Mouse (Mus musculus) E14TG2a.4 (cell line): ENCODE data around the gene Mettl5.
"Not testable (repeated sequence)": the region's sequence is repeated elsewhere in the genome, so short reads cannot be mapped to it uniquely, and the experiment has no call there.

Experiments used
- H3K27me3 ChIP-seq: 2 replicates; pipeline ENCODE4 v1.6.1; 2014; ENCODE audit warnings: low read length, control low read depth; ENCODE audit not compliant: insufficient read depth
- H3K36me3 ChIP-seq: 2 replicates; pipeline ENCODE4 v1.6.1; 2014; ENCODE audit warnings: low read length, control low read depth; ENCODE audit not compliant: insufficient read depth
- H3K4me1 ChIP-seq: replicated peaks from 2 replicates; pipeline ENCODE4 v1.6.1; 2014; ENCODE audit warnings: low read depth, low read length, control low read depth
- H3K4me3 ChIP-seq: replicated peaks from 2 replicates; pipeline ENCODE4 v1.5.1; 2014; ENCODE audit warnings: mild to moderate bottlenecking, low read length
- H3K9me3 ChIP-seq: 2 replicates; pipeline ENCODE4 v1.6.1; 2014; ENCODE audit warnings: low read length, control low read depth
- CTCF ChIP-seq: conservative IDR thresholded peaks from 2 replicates; pipeline ENCODE4 v1.5.1; 2014; ENCODE audit warnings: low read length
- NANOG ChIP-seq: IDR thresholded peaks from 2 replicates; pipeline ENCODE4 v1.6.1; 2014; ENCODE audit warnings: borderline replicate concordance, low read length, mixed read lengths
- POU5F1 ChIP-seq: IDR thresholded peaks from 2 replicates; pipeline ENCODE4 v1.6.1; 2014; ENCODE audit warnings: low read length, borderline replicate concordance

Mettl5 gene

GRCm38 (mm10) chr2:69885451-69886305, at the start of gene Mettl5:
Mettl5 (minus strand) TSS chr2:69885615.
- 0 out of 2 replicates have a peak, but pooled peaks cover 11% of the 10 kb centered on the region for H3K36me3 ChIP-seq
- H3K9me3 ChIP-seq, result no peaks in the 10 kb centered on the region
- no peaks in the 10 kb centered on the region for H3K27me3 ChIP-seq
- TF ChIP-seq POU5F1, result no peak
- TF ChIP-seq CTCF, result 0 out of 2 replicates have a peak, but pooled peaks have one; percentile 10
- peak within 1 kb of the TSS; percentile 90 for H3K4me3 ChIP-seq
- H3K4me1 ChIP-seq, result peaks cover 34% of the 10 kb centered on the region

- peaks cover 2% of the 10 kb centered on the region; the same call in 1 of the 2 replicates for H3K4me1 ChIP-seq
- peaks cover 64% of the 10 kb centered on the region for H3K36me3 ChIP-seq
- H3K9me3 ChIP-seq, result no peaks in the 10 kb centered on the region
- H3K4me3 ChIP-seq, result no peak overlapping the region
- no peaks in the 10 kb centered on the region for H3K27me3 ChIP-seq
- TF ChIP-seq POU5F1, result no peak
- no peak for TF ChIP-seq CTCF
- no peak for TF ChIP-seq NANOG
These were observed 39.5 kb upstream of the Mettl5 start for GRCm38 (mm10) chr2:69924943-69925342.

GRCm38 (mm10) chr2:69917301-69917700, 31.9 kb upstream of the Mettl5 start:
- H3K4me3 ChIP-seq, result no peak overlapping the region
- no peaks in the 10 kb centered on the region for H3K27me3 ChIP-seq
- TF ChIP-seq CTCF (no peak), NANOG (no peak), POU5F1 (no peak)
- H3K9me3 ChIP-seq, result no peaks in the 10 kb centered on the region
- H3K36me3 ChIP-seq, result peaks cover 55% of the 10 kb centered on the region
- peaks cover 14% of the 10 kb centered on the region for H3K4me1 ChIP-seq

DNA sequence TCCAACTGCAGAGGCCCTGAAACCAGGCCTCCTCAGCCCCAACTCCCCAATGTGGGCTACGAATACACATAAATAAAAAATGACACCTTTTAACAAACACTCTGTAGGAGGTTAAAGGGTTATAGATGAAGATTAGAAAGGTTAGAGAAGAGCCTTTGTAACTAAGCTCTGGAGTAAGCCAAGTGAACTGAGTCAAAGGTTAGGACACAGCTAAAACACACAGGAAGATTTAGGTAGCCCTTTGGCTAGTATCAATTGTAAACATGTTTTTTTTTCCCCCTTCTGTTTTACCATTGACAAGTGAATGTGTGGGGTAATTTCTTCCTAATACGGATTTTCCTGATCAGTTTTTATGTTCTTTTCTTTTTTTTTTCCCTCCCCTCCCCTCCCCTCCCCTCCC, 27.4 kb upstream of the Mettl5 start:
- Histone ChIP-seq H3K4me1 (peaks cover 18% of the 10 kb centered on the region), H3K27me3 (no peaks in the 10 kb centered on the region), H3K4me3 (no peak overlapping the region), H3K36me3 (peaks cover 23% of the 10 kb centered on the region), H3K9me3 (no peaks in the 10 kb centered on the region)
- TF ChIP-seq NANOG, result no peak
- TF ChIP-seq CTCF, result no peak
- TF ChIP-seq POU5F1, result no peak

DNA sequence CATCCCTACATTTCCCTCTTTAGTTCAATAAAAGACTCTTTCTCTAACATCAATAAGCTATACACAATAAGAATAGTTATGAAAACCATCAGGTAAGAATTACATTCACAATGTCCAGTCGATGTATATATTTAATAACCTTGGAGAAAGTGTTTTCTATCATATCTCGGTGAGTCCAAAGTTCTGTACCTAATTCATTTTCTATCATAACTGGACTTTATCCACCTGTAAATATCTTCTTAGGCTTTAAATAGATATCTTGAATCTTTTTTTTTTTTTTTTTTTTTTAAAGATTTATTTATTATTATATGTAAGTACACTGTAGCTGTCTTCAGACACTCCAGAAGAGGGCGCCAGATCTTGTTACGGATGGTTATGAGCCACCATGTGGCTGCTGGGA, 22.0 kb upstream of the Mettl5 start:
- not testable (repeated sequence) for H3K9me3 ChIP-seq, H3K36me3 ChIP-seq, H3K4me3 ChIP-seq, H3K27me3 ChIP-seq
- peaks cover 22% of the 10 kb centered on the region for H3K4me1 ChIP-seq

DNA sequence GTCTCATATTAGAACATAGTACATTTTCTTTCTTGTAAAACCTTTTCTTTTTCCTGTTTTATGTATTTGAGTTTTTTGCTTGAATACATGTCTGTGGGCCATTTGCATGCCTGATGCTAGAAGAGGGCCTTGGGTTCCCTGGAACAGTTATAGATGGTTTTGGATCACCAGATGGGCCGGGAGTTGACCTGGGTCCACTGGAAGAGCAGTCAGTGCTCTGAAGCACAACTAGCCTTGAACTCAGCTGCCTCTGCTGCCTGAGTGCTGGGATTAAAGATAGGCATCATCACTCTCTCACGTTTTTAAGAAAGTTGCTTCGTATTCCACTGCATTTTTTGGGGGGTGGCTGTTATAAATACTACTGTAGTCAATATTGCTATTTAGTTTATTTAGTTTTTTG, 18.1 kb upstream of the Mettl5 start:
- TF ChIP-seq NANOG (no peak), POU5F1 (no peak), CTCF (no peak)
- Histone ChIP-seq H3K4me1 (peaks cover 33% of the 10 kb centered on the region), H3K36me3 (peaks cover 20% of the 10 kb centered on the region), H3K9me3 (no peaks in the 10 kb centered on the region), H3K4me3 (no peak overlapping the region), H3K27me3 (no peaks in the 10 kb centered on the region)

DNA sequence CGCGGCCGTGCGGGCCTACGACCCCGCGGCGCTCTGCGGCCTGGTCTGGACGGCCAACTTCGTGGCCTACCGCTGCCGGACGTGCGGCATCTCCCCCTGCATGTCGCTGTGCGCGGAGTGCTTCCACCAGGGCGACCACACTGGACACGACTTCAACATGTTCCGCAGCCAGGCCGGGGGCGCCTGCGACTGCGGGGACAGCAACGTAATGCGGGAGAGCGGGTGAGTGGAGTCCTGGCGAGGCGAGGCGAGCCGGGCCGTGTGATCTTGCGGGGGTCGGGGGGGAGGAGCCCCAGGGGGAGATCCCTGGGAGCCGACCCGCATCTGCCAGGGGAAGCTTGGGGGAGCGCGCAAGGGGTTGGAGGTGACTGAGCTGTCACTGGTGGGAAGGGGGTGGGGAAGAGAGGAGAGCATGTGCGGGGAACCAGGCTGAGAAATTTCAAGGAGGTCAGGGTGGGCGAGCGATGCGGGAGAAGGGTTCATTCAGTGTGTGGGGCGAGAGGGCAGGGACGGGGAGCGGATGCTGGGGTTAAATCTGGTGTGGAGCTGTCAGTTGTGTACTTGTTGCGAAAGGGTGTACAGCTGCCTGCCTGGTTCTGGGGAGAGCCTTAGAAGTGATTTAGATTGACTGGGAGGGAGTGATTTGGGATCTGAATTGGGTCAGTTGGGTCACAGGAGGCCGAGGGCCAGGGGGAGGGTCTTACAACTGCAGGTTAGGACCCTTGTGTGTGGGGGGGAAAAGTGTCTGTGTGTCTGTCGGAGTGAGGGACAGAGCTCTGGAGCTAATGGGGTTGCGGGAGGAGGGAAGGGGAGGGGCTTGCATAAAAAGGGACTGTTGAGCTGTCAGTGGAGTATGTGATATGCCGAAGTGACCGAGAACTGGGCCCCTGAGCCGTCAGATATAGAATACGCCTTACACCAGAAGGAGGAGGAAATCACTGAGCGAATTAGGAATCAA, 12.5 kb upstream of the Mettl5 start:
- H3K9me3 ChIP-seq, result no peaks in the 10 kb centered on the region
- no peaks in the 10 kb centered on the region for H3K27me3 ChIP-seq
- H3K4me3 ChIP-seq, result peak overlapping the region; percentile 92
- H3K36me3 ChIP-seq, result peaks cover 20% of the 10 kb centered on the region
- H3K4me1 ChIP-seq, result peaks cover 55% of the 10 kb centered on the region
- TF ChIP-seq NANOG, result no peak
- TF ChIP-seq POU5F1, result no peak
- TF ChIP-seq CTCF, result no peak

DNA sequence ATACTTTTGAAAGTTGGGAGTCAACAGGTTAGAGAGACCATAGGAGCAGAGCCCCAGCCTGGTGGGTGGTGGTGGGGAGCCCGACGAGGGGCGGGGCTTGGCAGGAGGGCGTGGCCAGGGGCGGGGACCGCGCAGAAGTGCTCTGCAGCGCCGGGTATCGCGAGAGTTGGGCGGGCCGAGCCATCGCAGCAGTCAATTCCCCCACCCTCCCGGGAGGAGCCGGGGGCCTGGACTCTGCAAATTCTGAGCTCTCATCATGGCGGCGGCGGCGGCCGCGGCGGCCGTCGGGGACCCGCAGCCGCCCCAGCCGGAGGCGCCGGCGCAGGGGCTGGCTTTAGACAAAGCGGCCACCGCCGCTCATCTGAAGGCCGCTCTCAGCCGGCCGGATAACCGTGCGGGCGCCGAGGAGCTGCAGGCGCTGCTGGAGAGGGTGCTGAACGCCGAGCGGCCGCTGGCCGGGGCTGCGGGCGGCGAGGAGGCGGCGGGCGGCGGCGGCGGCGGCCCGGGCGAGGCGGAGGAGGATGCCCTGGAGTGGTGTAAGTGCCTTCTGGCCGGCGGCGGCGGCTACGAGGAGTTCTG, 11.7 kb upstream of the Mettl5 start, which contains the start of gene Ubr3:
Gene Ubr3 (plus strand): TSS at position 208 of the 579 bp plus-strand sequence.
- TF ChIP-seq NANOG, result no peak
- no peak for TF ChIP-seq POU5F1
- TF ChIP-seq CTCF, result no peak
- H3K4me1 ChIP-seq, result peaks cover 58% of the 10 kb centered on the region
- no peaks in the 10 kb centered on the region for H3K9me3 ChIP-seq
- peak within 1 kb of the TSS; percentile 92 for H3K4me3 ChIP-seq
- peaks cover 19% of the 10 kb centered on the region for H3K36me3 ChIP-seq
- H3K27me3 ChIP-seq, result no peaks in the 10 kb centered on the region
